Mouse (Mus musculus): ENCODE data around the gene Fhod1. TPM values are rescaled to one million over a fixed set of nuclear protein-coding genes. Genes with fewer than 3 reads are reported as not detected.

Gene Fhod1
- total RNA-seq, 2 experiments from 2014 or later = 6.1 to 7.2 TPM

- no peak for DNase-seq (ENCODE audit: low spot score)
- intact Hi-C loops (cut with DNase I) = no loop called here
These were observed 2.4 kb upstream of the Fhod1 start for GRCm38 (mm10) chr8:105350186-105350585.

GRCm38 (mm10) chr8:105349096-105349771 lies 1.5 kb upstream of the Fhod1 start:
- intact Hi-C loops (cut with DNase I) = loop anchor here (5.0 kb wide), 1 partner anchor 52 kb away; the partner anchor contains the start of genes E2f4 and Exoc3l
- no peak for DNase-seq (ENCODE audit: low spot score)

GRCm38 (mm10) chr8:105348450-105349095 lies 820 bp upstream of the Fhod1 start, which contains the start of gene Slc9a5:
Gene Slc9a5, plus strand, starts transcription at chr8:105348843.
- intact Hi-C loops (cut with DNase I) = loop anchor here (5.0 kb wide), 1 partner anchor 51 kb away; the partner anchor contains the start of genes E2f4 and Exoc3l

GRCm38 (mm10) chr8:105346611-105347427 lies 934 bp downstream of the Fhod1 start:
- intact Hi-C loops (cut with DNase I) = loop anchor here (5.0 kb wide), 1 partner anchor 50 kb away; the partner anchor contains the start of genes E2f4 and Exoc3l
- peak; percentile 72 for DNase-seq (ENCODE audit: low spot score)

More at GRCm38 (mm10) chr8:105348450-105349095, 820 bp upstream of the Fhod1 start, which contains the start of gene Slc9a5:
- no peak for DNase-seq (ENCODE audit: low spot score)

- DNase-seq (ENCODE audit: low spot score) = no peak
- intact Hi-C loops (cut with DNase I) = loop anchor here (5.0 kb wide), 1 partner anchor 48 kb away; the partner anchor contains the start of genes E2f4 and Exoc3l
These were observed 2.4 kb downstream of the Fhod1 start for GRCm38 (mm10) chr8:105345061-105345975.

- DNase-seq (ENCODE audit: low spot score) = no peak
- intact Hi-C loops (cut with DNase I) = loop anchor here (2.0 kb wide), 1 partner anchor 15 kb away; no protein-coding TSS in a partner anchor
These were observed 3.8 kb downstream of the Fhod1 start for GRCm38 (mm10) chr8:105343791-105344574.

GRCm38 (mm10) chr8:105342768-105343167 lies 5.0 kb downstream of the Fhod1 start:
- no peak for DNase-seq (ENCODE audit: low spot score)
- intact Hi-C loops (cut with DNase I) = loop anchor here (2.0 kb wide), 1 partner anchor 14 kb away; no protein-coding TSS in a partner anchor

GRCm38 (mm10) chr8:105341399-105341798 lies 6.4 kb downstream of the Fhod1 start:
- intact Hi-C loops (cut with DNase I) = no loop called here
- no peak for DNase-seq (ENCODE audit: low spot score)

- no peak for DNase-seq (ENCODE audit: low spot score)
- intact Hi-C loops (cut with DNase I) = no loop called here
These were observed 7.7 kb downstream of the Fhod1 start for GRCm38 (mm10) chr8:105339886-105340635.

- DNase-seq (ENCODE audit: low spot score) = no peak
- intact Hi-C loops (cut with DNase I) = no loop called here
These were observed 8.8 kb downstream of the Fhod1 start for GRCm38 (mm10) chr8:105338992-105339391.

GRCm38 (mm10) chr8:105336373-105337130 lies 11.2 kb downstream of the Fhod1 start:
- intact Hi-C loops (cut with DNase I) = no loop called here
- no peak for DNase-seq (ENCODE audit: low spot score)

GRCm38 (mm10) chr8:105332523-105332922 lies 15.2 kb downstream of the Fhod1 start:
- DNase-seq (ENCODE audit: low spot score) = no peak
- intact Hi-C loops (cut with DNase I) = no loop called here

GRCm38 (mm10) chr8:105331931-105332330 lies 15.8 kb downstream of the Fhod1 start:
- intact Hi-C loops (cut with DNase I) = no loop called here

GRCm38 (mm10) chr8:105331469-105331868 lies 16.3 kb downstream of the Fhod1 start:
- intact Hi-C loops (cut with DNase I) = no loop called here
- DNase-seq (ENCODE audit: low spot score) = no peak

More at GRCm38 (mm10) chr8:105331931-105332330, 15.8 kb downstream of the Fhod1 start:
- no peak for DNase-seq (ENCODE audit: low spot score)

- intact Hi-C loops (cut with DNase I) = no loop called here
- DNase-seq (ENCODE audit: low spot score) = no peak
These were observed 17.4 kb downstream of the Fhod1 start for GRCm38 (mm10) chr8:105330325-105330724.

GRCm38 (mm10) chr8:105326968-105327367 lies 20.8 kb downstream of the Fhod1 start:
- intact Hi-C loops (cut with DNase I) = no loop called here

GRCm38 (mm10) chr8:105326141-105326672 lies 21.5 kb downstream of the Fhod1 start, which contains the start of the genes Lrrc29 and Tmem208:
Gene Lrrc29, minus strand, starts transcription at chr8:105326278.
Gene Tmem208, plus strand, starts transcription at chr8:105326354.
- peak; percentile 91 for DNase-seq (ENCODE audit: low spot score)
- intact Hi-C loops (cut with DNase I) = no loop called here

More at GRCm38 (mm10) chr8:105326968-105327367, 20.8 kb downstream of the Fhod1 start:
- DNase-seq (ENCODE audit: low spot score) = no peak
